Mouse (Mus musculus) hindbrain, postnatal 0 days (tissue): Measurements from ENCODE around the gene Zfp978. TPM values are rescaled to one million over a fixed set of nuclear protein-coding genes. Genes with fewer than 3 reads are reported as not detected.
A peak's percentile ranks its signal among the peaks of the same experiment; 100 is the strongest.
"Not testable (repeated sequence)": the region's sequence is repeated elsewhere in the genome, so short reads cannot be mapped to it uniquely, and the experiment has no call there.

Experiments
- ATAC-seq: fragments of 200-750 bp; cut with Nextera tagmentation; 2 replicates; pipeline ENCODE4 v1.8.0; 2017; ENCODE audit warnings: mild to moderate bottlenecking, moderate TSS enrichment, moderate library complexity
- DNase-seq: peaks from one replicate; pipeline ENCODE4 v3.0.0-alpha.2; 2015; ENCODE audit warnings: low spot score
- H3K27ac ChIP-seq: fragments of 300-500 bp; sonication (generic); 2 replicates; pipeline ENCODE4 v1.5.1; 2014; ENCODE audit warnings: mild to moderate bottlenecking
- H3K27me3 ChIP-seq: fragments of 300-500 bp; sonication (generic); 2 replicates; pipeline ENCODE4 v1.6.1; 2014; ENCODE audit warnings: low read length, mixed read lengths; ENCODE audit not compliant: insufficient read depth
- H3K36me3 ChIP-seq: fragments of 300-500 bp; sonication (generic); 2 replicates; pipeline ENCODE4 v1.6.1; 2014; ENCODE audit warnings: low read length, mixed read lengths; ENCODE audit not compliant: insufficient read depth
- H3K4me1 ChIP-seq: fragments of 300-500 bp; sonication (generic); 2 replicates; pipeline ENCODE4 v1.6.1; 2014; ENCODE audit warnings: antibody characterized with exemption, low read length, mixed read lengths; ENCODE audit not compliant: insufficient read depth
- H3K4me2 ChIP-seq: fragments of 300-500 bp; sonication (generic); 2 replicates; pipeline ENCODE4 v1.6.1; 2014; ENCODE audit warnings: low read depth, mild to moderate bottlenecking, low read length, moderate library complexity, mixed read lengths
- H3K4me3 ChIP-seq: fragments of 300-500 bp; sonication (generic); 2 replicates; pipeline ENCODE4 v1.5.1; 2014; ENCODE audit warnings: low read length
- H3K9ac ChIP-seq: fragments of 300-500 bp; sonication (generic); replicated peaks from 2 replicates; pipeline ENCODE4 v1.6.1; 2014; ENCODE audit warnings: mild to moderate bottlenecking, low read length, moderate library complexity, mixed read lengths
- H3K9me3 ChIP-seq: fragments of 300-500 bp; sonication (generic); 2 replicates; pipeline ENCODE4 v1.6.1; 2016; ENCODE audit warnings: low read length, mixed read lengths
- WGBS: fragments of 180-500 bp; shearing (Covaris S2); extraction: QIAGEN DNeasy Blood & Tissue Kit; methylation state at CpG from one replicate; pipeline ENCODE4 v1.1.7; 2014; 5-methylcytosine and 5-hydroxymethylcytosine counted together
- polyA plus RNA-seq: library from polyadenylated mRNA; unstranded; fragments of >200 nt; fragmentation: Nextera tagmentation; extraction: Ambion mirVana; gene quantifications from 2 replicates; pipeline ENCODE4 v1.2.1, GENCODE M21; 2015
- total RNA-seq: library from RNA; depleted of rRNA; stranded (reverse); fragments of >200 nt; gene quantifications from 2 replicates; pipeline ENCODE4 v1.2.3, GENCODE M21; 2014

Gene Zfp978
- total and polyA plus RNA-seq, 2 experiments from 2014 or later, result 0.26 TPM; not detected in 1

DNA sequence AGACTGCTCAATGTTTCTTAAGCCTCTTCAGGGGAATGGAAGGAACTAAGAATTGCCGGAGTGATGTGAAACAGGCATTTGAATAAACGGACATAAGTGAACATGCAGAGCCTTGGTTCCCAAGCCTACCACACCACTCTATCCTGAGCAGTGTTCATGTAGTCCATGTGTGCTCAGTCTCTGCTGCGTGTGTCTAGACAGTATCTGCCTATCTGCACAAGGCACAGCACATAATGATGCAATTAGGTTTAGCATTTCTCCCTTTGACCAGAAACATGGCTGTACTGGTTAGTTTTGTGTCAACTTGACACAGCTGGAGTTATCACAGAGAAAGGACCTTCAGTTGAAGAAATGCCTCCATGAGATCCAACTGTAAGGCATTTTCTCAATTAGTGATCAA, 20.2 kb upstream of the Zfp978 start:
- H3K27ac ChIP-seq, H3K4me1 ChIP-seq, H3K27me3 ChIP-seq, H3K36me3 ChIP-seq, DNase-seq, H3K4me3 ChIP-seq, H3K9ac ChIP-seq, H3K4me2 ChIP-seq, ATAC-seq: not testable (repeated sequence)
- H3K9me3 ChIP-seq, result peaks cover 51% of the 10 kb centered on the region
- WGBS, result 85% methylated on average over 3 of the region's 3 CpGs

- H3K9ac ChIP-seq, H3K4me3 ChIP-seq, H3K4me2 ChIP-seq, H3K4me1 ChIP-seq, DNase-seq, H3K27ac ChIP-seq, H3K27me3 ChIP-seq, H3K36me3 ChIP-seq: not testable (repeated sequence)
- ATAC-seq, result peak; percentile 80
- WGBS, result 78% methylated on average over 6 of the region's 6 CpGs
- H3K9me3 ChIP-seq, result peaks cover 41% of the 10 kb centered on the region
These were observed 17.8 kb upstream of the Zfp978 start for GRCm38 (mm10) chr4:147343042-147343908.

DNA sequence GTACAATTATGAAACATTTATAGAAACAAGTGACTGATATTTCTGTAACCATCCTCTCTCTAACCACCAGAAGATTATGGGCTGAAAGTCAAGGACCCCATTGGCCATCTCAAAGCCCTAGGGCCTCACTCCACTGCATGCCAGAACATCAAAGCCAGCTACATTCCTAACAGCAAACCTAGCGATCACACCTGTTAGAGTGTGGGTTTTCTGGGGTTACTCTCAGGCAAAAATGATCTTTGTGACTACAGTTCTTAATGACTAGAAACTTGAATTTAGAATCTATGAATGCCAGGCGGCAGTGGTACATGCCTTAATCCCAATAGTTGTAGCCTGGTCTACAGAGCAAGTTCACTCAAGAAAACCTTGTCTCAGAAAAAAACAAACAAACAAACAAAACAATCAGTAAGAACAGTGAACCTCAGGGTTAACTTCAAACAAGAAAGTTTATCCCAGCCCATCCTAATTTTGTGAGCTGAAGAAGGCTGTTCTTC, 16.0 kb upstream of the Zfp978 start:
- H3K4me3 ChIP-seq, DNase-seq, H3K9ac ChIP-seq, H3K4me2 ChIP-seq, H3K27ac ChIP-seq, ATAC-seq, H3K36me3 ChIP-seq, H3K4me1 ChIP-seq, H3K27me3 ChIP-seq: not testable (repeated sequence)
- H3K9me3 ChIP-seq, result peaks cover 47% of the 10 kb centered on the region
- WGBS, result 81% methylated on average over 2 of the region's 2 CpGs

DNA sequence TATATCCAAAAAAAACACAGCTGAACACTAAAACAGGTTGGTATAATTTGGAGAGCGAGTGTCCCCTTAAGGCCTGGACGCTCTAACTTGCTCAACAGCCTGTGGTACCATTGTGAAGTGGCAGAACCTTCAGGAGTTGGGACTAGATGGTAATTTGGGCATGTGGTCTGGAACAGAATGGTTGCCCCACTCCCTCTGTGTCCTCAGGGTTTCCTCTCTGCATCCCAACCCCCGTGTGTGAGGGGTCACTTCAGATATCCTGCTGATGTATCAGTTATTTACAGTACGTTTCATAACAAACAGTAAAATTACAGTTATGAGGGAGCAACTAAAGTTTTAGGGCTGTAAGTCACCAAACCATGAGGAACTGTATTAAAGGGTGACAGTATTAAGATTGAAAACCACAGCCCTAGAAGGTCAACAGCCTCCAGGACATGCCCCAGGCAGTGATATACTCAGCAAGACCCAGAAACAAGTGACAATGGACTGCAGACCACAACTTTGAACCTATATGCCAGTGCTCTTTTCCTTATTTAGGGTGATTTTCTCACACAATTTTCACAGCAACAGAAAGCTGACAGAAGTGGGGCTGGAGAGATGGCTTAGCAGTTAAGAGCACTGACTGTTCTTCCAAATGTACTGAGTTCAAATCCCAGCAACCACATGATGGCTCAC, 14.6 kb upstream of the Zfp978 start:
- not testable (repeated sequence) for H3K27ac ChIP-seq, ATAC-seq, H3K27me3 ChIP-seq, H3K4me2 ChIP-seq, DNase-seq, H3K9ac ChIP-seq, H3K36me3 ChIP-seq, H3K4me1 ChIP-seq, H3K4me3 ChIP-seq
- WGBS, result 64% methylated on average over 4 of the region's 4 CpGs
- peaks cover 53% of the 10 kb centered on the region for H3K9me3 ChIP-seq

DNA sequence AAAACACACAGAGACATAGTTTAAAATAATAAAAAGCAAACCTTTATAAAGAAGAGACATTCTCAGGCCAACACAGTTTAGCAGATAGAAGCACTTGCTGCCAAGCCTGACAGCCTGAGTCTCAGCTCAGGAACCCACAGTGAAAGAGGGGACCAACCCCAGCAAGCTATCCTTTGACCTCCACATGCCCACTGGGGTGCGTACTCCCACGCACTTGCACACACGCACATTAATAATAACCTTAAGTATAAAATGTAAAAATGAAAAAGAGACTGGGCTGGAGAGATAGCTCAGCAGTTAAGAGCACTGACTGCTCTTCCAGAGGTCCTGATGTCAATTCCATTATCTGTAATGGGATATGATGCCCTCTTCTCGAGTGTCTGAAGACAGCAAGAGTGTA, 13.8 kb upstream of the Zfp978 start:
- not testable (repeated sequence) for H3K4me3 ChIP-seq, H3K9ac ChIP-seq, H3K27ac ChIP-seq, H3K36me3 ChIP-seq, ATAC-seq, H3K27me3 ChIP-seq, H3K4me1 ChIP-seq, DNase-seq, H3K4me2 ChIP-seq
- WGBS, result 62% methylated on average over 4 of the region's 4 CpGs
- H3K9me3 ChIP-seq, result peaks cover 53% of the 10 kb centered on the region

- not testable (repeated sequence) for H3K4me3 ChIP-seq, H3K36me3 ChIP-seq, H3K9ac ChIP-seq, H3K27ac ChIP-seq, H3K4me1 ChIP-seq, ATAC-seq, H3K4me2 ChIP-seq, DNase-seq, H3K27me3 ChIP-seq
- H3K9me3 ChIP-seq, result peaks cover 52% of the 10 kb centered on the region
- 63% methylated on average over 1 of the region's 3 CpGs for WGBS
These were observed 13.2 kb upstream of the Zfp978 start for GRCm38 (mm10) chr4:147347880-147348279.

DNA sequence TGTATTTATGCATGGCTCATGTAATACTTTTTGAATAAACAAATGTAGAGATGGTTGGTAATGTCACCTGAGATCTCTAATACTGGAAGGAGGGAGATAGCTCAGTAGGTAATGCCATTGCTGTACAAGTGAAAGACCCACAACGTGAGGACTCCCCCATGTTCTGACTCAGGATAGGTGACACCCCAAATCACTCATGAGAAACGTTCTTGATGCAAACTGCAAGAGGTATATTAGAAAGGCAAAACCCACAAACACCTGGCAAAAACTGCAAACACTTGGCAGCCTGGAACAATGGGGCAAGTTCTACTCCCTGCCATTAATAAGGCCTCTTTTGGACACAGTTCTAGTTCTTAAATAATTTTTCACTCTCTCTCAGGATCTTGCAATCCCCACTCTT, 12.7 kb upstream of the Zfp978 start:
- not testable (repeated sequence) for H3K4me3 ChIP-seq, H3K27ac ChIP-seq, H3K4me2 ChIP-seq, H3K4me1 ChIP-seq, H3K36me3 ChIP-seq, H3K27me3 ChIP-seq, DNase-seq, ATAC-seq, H3K9ac ChIP-seq
- H3K9me3 ChIP-seq, result peaks cover 47% of the 10 kb centered on the region
- WGBS, result 76% methylated on average over 2 of the region's 2 CpGs

DNA sequence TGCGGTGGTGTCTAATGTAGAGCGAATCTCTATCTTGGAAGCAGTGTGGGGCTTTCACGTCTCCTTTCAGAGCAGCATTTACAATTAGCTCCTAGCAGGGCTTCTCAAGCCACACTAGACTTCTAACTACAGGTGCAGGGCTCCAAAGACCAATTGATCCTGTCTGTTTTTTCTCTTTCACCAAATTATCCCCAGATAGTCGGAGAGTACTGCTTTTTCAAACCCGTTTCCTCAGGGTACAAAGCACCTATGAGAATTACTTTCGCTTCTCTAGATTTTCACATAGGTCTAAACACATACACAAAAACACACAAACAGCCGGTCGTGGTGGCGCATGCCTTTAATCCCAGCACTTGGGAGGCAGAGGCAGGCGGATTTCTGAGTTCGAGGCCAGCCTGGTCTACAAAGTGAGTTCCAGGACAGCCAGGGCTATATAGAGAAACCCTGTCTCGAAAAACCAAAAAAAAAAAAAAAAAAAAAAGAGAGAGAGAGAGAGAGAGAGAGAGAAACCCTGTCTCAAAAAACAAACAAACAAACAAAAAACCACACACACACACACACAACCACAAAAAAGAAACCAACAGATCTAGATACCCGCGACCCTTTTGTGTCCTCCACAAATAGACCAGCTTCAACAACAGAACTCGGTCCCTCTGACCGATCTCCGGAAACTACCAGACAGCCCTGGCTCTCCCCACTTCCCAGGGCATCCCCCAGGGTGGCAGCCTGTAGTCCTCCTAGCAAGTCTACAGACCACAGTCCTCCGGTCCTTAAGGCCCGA, 12.0 kb upstream of the Zfp978 start:
- H3K36me3 ChIP-seq, H3K4me2 ChIP-seq, H3K4me1 ChIP-seq, H3K27ac ChIP-seq, DNase-seq, H3K4me3 ChIP-seq, ATAC-seq, H3K9ac ChIP-seq, H3K27me3 ChIP-seq: not testable (repeated sequence)
- H3K9me3 ChIP-seq, result peaks cover 43% of the 10 kb centered on the region
- 89% methylated on average over 18 of the region's 19 CpGs for WGBS

DNA sequence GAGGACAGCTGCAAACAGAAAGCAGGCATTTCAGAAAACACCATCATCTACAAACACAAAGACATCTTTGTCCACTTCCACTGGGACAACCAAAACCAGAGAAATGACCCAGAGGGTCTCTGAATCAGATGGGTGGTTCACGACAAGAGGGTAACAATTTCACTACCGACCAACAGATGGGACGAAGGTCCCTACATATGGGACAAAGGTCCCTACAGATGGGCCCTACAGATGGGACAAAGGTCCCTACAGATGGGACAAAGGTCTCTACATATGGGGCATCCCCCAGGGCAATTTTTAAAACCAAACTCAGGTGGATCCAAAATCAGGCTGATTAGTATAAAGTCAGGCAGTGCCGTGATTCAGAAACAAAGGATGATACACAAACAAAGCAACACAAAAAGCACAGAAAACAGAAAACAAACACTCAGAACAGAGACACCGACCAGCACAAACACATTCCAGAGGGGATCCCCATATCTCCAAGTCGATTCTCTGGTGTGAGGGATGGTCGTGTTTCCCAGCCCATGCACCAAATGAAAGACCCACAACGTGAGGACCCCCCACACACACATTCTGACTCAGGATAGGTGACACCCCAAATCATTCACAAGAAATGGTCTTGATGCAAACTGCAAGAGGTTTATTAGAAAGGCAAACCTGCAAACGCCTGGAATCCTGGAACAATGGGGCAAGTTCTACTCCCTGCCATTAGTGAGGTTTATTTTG, 11.3 kb upstream of the Zfp978 start:
- H3K36me3 ChIP-seq, H3K4me1 ChIP-seq, H3K27me3 ChIP-seq, ATAC-seq, DNase-seq, H3K27ac ChIP-seq, H3K4me3 ChIP-seq, H3K9ac ChIP-seq, H3K4me2 ChIP-seq: not testable (repeated sequence)
- H3K9me3 ChIP-seq, result peaks cover 43% of the 10 kb centered on the region
- WGBS, result 83% methylated on average over 9 of the region's 9 CpGs
